Mouse (Mus musculus) c-Kit-positive CD71-positive TER-119-negative erythroid progenitor cells, embryonic 14.5 days (primary cell): Measurements from ENCODE around the gene Smok2a.
"Not testable (repeated sequence)": the region's sequence is repeated elsewhere in the genome, so short reads cannot be mapped to it uniquely, and the experiment has no call there.

Experiments
- DNase-seq: peaks from one replicate; pipeline ENCODE4 v3.0.0-alpha.2; 2013; ENCODE audit warnings: low read depth

The Smok2a gene

DNA sequence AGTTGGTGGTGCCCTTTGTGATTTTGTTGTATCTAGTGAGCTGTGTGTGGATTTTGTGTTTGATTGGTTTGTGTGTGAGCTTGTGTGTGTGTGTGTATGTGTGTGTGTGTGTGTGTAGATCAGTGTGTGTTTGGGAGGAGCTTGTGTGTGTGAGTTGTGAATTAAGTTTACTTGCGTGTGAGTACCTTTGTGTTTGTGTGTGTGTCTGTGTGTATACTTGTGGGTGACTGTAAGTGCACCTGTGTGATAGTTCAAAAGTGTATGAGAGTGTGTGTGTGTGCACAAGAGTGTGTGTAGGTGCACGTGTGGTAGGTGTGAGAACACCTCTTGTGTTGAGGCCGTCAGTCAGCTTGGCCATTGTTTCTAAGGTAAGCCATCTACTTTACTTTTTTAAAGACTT is at the start of gene Smok2a:
TSS of gene Smok2a (plus strand) at position 301 of the 400 bp plus-strand sequence.
- no peak for DNase-seq

- not testable (repeated sequence) for DNase-seq
Observed at GRCm38 (mm10) chr17:13173578-13173977, 47.4 kb upstream of the Smok2a start.

DNA sequence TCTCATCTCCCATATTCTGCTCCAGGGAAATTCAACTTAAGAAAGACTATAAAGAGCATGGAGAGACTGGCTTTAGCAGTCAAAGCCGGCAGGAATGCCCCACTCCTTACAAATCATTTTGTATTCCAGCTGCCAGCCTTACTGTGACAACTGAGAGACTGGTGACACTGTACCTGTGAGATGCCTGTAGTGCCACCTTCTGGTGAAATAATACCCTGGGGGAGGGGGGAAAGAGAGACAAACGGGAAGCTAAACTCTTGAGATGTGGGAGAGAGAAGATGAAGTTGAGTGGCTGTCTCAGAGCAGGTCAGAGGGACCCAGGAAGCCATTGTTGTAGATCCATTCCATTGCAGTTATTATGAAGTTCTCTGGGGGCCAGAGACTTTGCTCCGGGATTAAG is 47.0 kb upstream of the Smok2a start:
- DNase-seq, result not testable (repeated sequence)

DNA sequence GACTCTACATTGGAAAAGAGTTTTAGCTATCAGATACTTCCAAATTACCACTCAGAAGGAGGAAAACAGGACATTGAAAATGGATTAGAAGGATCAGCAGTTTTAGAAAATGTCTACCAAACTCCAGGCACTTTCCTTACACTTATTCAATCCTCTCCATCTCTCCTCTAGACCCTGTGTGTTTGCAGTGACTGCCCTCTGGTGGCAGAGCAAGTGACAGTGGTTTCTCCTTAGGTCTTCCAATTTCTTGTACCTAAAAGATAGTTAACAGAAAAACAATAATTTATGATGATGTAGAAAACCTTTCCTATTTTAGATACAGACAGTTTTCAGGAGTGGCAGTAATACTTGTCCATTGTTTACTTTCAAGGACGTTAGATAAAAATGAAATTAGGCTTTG is 45.4 kb upstream of the Smok2a start:
- not testable (repeated sequence) for DNase-seq

- DNase-seq, result not testable (repeated sequence)
Observed at GRCm38 (mm10) chr17:13177796-13178195, 43.2 kb upstream of the Smok2a start.

DNA sequence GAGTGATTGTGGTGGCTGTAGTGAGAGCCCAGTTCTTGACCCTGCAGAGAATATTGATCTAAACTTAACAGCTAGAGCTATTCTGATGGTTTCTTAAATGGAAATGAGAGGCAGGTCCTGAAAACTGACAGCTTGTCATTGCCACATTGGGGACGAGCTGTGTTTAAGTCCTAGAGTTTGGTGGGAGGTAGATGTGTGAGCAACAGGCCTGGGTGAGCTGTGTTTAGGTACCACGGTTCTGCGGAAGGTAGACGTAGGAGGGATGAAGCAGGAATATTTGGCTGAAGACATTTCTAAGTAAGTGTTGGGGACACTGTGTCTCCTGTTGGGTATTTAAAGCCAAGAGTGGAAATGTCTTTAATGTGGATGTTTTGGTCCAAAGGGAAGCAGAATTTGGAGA is 42.0 kb upstream of the Smok2a start:
- not testable (repeated sequence) for DNase-seq

GRCm38 (mm10) chr17:13180491-13180890 is 40.5 kb upstream of the Smok2a start:
- not testable (repeated sequence) for DNase-seq

GRCm38 (mm10) chr17:13182712-13183111 is 38.3 kb upstream of the Smok2a start:
- DNase-seq, result not testable (repeated sequence)

DNA sequence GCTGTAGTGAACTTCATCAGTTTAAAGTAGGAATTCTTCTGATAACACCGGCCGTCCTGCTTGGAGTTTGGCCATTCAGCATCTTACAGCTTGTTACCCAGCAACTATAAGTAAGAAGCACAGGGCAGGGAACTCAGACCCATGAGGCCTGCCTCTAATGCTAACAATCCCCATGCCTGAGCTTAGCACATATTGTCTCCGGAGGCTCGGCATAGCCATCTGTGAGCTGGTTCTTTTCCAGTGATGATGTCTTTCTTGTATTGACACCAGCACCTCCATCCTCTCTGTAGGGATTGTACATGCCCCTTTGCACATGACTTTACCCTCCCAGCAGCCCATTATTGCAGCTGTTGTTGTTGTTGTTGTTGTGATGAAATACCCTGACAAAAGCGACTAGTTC is 36.5 kb upstream of the Smok2a start:
- DNase-seq, result not testable (repeated sequence)

DNA sequence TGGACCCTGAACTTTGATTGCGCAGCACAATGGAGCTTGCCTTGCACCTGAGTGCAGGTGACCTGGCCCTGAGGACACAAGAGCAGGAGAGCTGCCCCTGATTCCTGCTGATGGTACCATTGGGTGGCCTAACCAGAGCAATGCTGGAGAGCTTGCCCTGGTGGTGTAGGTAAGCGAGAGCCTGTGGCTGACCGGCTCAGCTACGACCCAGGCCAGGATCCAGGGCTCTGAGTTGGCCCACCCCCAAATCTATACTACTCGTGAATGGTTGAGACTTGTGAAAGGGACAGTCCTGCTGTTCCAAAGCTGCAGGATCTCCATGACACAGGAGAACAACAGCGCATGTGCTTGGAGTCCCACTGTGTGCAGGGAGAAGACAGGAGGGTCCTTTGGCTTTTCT is 34.4 kb upstream of the Smok2a start:
- not testable (repeated sequence) for DNase-seq

GRCm38 (mm10) chr17:13187621-13188020 is 33.4 kb upstream of the Smok2a start:
- DNase-seq, result not testable (repeated sequence)

GRCm38 (mm10) chr17:13188846-13189245 is 32.1 kb upstream of the Smok2a start:
- not testable (repeated sequence) for DNase-seq

DNA sequence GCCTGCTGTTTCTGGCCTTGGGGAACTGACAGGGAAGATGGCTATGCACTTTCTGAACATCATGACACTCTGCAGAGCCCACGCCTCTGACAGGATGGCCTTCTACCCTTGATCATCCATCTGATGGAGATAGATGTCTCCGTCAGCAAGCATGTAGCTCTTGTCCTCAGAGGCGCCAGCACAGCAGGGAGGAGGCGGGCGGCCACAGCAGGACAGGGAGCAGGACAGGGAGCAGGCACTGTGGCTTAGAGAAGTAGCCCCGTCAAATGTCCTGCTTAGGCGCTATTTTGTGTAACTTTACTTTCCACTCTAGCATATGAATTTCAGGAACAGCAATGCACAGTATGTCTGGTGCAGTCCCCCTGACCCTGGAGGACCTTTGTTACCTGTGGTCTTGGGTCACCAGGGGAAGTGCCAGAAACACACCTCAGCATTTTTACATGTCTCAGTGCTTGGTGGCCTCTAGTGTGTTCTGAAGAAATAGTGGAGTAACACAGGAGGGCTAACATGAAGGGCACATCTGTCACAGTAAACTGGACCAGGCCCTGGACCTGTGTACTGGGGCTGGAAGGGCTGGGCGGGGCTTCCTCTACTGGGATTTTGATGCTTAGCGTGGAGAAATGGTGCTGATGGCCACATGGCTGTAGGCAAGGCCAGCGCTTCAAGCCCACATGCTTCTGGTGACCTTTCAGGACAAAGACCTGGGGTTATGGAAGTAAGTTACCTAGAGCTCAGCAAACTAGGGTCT is 30.0 kb upstream of the Smok2a start:
- not testable (repeated sequence) for DNase-seq

DNA sequence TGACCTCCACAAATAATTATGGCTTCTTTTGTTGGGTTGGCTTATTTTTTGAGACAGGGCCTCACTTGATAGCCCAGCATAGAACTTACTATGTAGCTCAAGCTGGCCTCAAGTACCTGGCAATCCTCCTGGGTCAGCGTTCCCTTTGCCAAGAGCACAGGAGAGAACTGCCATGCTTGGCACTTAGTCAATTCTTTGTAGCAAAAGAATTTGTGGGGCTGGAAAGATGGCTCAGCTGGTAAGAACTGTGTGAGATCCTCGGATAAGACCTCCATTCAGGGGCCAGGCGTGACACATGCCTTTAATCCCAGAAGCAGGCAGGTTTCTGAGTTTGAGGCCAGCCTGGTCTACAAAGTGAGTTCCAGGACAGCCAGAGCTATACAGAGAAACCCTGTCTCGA is 24.5 kb upstream of the Smok2a start:
- not testable (repeated sequence) for DNase-seq

DNA sequence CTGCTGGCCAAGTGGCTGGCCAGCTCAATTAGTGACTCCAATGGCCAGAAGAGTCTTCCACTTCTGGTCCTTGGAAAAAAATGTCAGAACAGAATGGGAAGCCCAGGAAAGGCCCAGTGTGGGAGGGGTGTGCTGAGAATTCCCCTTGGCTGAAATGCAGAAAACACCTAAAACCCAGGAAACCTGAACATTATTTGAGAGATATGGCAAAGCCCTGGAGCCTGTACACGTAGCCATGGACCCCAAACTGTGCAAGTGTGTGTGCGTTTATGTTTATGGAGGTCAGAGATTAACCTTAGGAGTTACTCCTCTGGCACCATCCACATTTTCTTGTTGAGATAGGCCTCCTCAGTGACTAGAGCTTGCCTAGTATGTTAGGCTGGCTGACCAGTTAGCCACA is 22.2 kb upstream of the Smok2a start:
- DNase-seq, result not testable (repeated sequence)

- DNase-seq, result not testable (repeated sequence)
Observed at GRCm38 (mm10) chr17:13199880-13200409, 21.0 kb upstream of the Smok2a start.

- not testable (repeated sequence) for DNase-seq
Observed at GRCm38 (mm10) chr17:13201551-13201950, 19.4 kb upstream of the Smok2a start.

- not testable (repeated sequence) for DNase-seq
Observed at GRCm38 (mm10) chr17:13202453-13203107, 18.4 kb upstream of the Smok2a start.

DNA sequence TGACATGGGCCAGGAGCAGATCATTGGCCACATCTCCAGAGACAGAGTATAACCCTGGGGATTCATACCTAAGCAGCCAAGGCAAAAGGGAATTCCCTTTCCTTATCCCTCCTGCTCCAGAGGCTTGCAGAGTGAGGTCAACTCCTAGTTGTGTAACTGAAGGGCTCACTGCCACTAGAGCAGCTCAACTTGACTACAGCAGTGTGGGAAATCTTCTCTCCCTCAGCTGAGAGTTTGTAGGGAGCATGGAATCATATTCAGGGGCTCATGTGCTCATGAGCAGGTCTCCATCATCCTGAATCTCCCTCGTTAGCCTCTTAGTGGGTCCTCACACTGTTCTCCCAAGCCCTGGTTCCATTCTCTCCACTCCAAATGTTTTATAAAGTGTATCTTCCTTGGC is 15.7 kb upstream of the Smok2a start:
- DNase-seq, result not testable (repeated sequence)

DNA sequence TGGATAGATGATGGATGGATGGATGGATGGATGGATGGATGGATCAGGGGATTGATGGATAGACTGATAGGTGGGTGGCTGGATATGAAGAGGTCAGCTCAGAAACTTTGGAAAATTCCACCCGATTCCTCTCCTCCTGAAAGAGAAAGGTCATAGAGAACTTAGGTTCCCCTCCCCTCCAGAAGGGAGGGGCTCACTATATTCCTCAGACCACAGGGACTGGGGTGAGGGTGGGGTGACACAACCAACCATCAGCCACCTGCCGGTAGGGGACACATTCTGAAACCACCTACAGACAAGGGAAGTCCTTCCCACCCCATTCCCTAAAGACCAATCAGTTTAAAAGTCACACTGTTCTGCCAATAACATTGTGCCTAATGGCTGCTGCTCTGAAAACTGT is 14.5 kb upstream of the Smok2a start:
- DNase-seq, result no peak

DNA sequence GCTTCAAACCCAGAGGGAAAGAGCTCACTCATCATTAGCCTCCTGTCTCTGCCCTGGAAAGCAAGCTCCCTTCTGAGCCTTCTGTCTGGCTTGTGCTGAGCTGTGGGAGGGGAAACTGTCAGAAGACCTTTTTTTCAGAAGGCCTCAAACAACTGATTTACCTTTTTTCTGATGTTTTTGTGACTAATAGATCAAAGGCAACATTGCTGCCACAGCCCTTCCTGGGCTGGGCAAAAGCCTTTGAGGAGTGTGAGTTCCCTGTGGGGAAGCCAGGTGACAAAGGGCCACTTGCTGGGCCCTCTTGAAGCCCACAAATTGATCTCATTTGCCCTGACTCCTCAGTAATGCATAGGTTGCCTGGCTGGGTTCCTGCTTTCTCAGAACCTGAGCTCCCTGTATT is 12.5 kb upstream of the Smok2a start:
- DNase-seq, result not testable (repeated sequence)

DNA sequence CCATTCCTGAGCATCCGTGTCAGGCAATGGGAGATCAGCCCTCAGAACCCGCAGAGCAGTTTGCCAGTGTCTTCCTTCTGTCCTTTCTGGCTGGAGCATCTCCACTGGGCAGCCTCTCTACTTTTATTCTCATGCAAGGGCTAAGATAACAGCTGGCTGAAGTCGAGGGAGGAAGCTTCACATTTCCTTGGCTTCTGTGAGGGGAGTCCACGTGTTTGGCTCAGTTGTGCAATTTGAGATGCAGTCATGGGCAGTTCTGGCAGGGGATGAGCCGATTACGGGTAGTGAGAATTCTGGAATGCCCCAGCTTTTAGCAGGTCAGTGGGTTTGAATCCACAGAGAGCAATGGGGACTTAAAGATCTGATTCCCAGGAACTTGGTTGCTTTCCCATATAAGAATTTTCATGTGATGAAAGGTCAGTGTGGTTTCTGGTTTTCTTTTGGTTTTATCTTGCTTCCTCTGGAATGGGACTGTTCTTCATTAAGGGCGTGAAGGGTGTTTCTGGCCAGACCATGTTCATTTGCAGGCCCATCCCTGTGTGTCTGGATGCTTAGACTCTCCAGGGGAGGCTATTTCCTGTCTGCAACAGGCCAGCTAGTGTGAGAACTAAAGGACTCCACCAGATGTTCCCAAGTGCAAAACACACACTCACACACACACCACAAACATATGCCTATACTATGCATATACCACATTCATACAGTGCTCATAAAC is 8.7 kb upstream of the Smok2a start:
- no peak for DNase-seq
